Mouse (Mus musculus): Measurements from ENCODE around the gene Rnasel.
A peak's percentile ranks its signal among the peaks of the same experiment; 100 is the strongest.
"Not testable (repeated sequence)": the region's sequence is repeated elsewhere in the genome, so short reads cannot be mapped to it uniquely, and the experiment has no call there.

The Rnasel gene

GRCm38 (mm10) chr1:153737101-153738085 lies 11.8 kb upstream of the Rnasel start:
- DNase-seq, result no peak

GRCm38 (mm10) chr1:153739437-153740015 lies 9.7 kb upstream of the Rnasel start:
- no peak for DNase-seq

- peak; percentile 87 for DNase-seq
Measured at GRCm38 (mm10) chr1:153740145-153740544, 9.1 kb upstream of the Rnasel start, which contains the start of gene Rgs16. Gene Rgs16, plus strand, starts transcription at chr1:153740349.

GRCm38 (mm10) chr1:153740775-153741400 lies 8.3 kb upstream of the Rnasel start:
- no peak for DNase-seq

- DNase-seq, result no peak
Measured at GRCm38 (mm10) chr1:153741551-153742316, 7.5 kb upstream of the Rnasel start.

GRCm38 (mm10) chr1:153742374-153743155 lies 6.7 kb upstream of the Rnasel start:
- DNase-seq, result peak; percentile 90

GRCm38 (mm10) chr1:153746119-153746670 lies 3.0 kb upstream of the Rnasel start:
- no peak for DNase-seq

GRCm38 (mm10) chr1:153746728-153747127 lies 2.5 kb upstream of the Rnasel start:
- DNase-seq, result peak; percentile 79

- DNase-seq, result no peak
Measured at GRCm38 (mm10) chr1:153747861-153748530, 1.2 kb upstream of the Rnasel start.

- DNase-seq, result no peak
Measured at GRCm38 (mm10) chr1:153748549-153748948, 677 bp upstream of the Rnasel start.

- no peak for DNase-seq
Measured at GRCm38 (mm10) chr1:153750054-153750453, 828 bp downstream of the Rnasel start.

- no peak for DNase-seq
Measured at GRCm38 (mm10) chr1:153751763-153752301, 2.6 kb downstream of the Rnasel start.

- no peak for DNase-seq
Measured at GRCm38 (mm10) chr1:153752521-153752920, 3.3 kb downstream of the Rnasel start.

GRCm38 (mm10) chr1:153753725-153754464 lies 4.7 kb downstream of the Rnasel start:
- no peak for DNase-seq

- DNase-seq, result no peak
Measured at GRCm38 (mm10) chr1:153764136-153764535, 14.9 kb downstream of the Rnasel start.

GRCm38 (mm10) chr1:153766298-153766697 lies 17.1 kb downstream of the Rnasel start:
- DNase-seq, result no peak

- DNase-seq, result no peak
Measured at GRCm38 (mm10) chr1:153767281-153767680, 18.1 kb downstream of the Rnasel start.

- DNase-seq, result no peak
Measured at GRCm38 (mm10) chr1:153768465-153768864, 19.2 kb downstream of the Rnasel start.

GRCm38 (mm10) chr1:153769571-153769970 lies 20.3 kb downstream of the Rnasel start:
- not testable (repeated sequence) for DNase-seq
